Mouse (Mus musculus) right cerebral cortex, postnatal 14 days (tissue): ENCODE measurements around the gene Mex3a.
A peak's percentile ranks its signal among the peaks of the same experiment; 100 is the strongest.

Experiments
- DNase-seq: peaks from one replicate; pipeline ENCODE4 v3.0.0; 2022

The Mex3a gene

DNA sequence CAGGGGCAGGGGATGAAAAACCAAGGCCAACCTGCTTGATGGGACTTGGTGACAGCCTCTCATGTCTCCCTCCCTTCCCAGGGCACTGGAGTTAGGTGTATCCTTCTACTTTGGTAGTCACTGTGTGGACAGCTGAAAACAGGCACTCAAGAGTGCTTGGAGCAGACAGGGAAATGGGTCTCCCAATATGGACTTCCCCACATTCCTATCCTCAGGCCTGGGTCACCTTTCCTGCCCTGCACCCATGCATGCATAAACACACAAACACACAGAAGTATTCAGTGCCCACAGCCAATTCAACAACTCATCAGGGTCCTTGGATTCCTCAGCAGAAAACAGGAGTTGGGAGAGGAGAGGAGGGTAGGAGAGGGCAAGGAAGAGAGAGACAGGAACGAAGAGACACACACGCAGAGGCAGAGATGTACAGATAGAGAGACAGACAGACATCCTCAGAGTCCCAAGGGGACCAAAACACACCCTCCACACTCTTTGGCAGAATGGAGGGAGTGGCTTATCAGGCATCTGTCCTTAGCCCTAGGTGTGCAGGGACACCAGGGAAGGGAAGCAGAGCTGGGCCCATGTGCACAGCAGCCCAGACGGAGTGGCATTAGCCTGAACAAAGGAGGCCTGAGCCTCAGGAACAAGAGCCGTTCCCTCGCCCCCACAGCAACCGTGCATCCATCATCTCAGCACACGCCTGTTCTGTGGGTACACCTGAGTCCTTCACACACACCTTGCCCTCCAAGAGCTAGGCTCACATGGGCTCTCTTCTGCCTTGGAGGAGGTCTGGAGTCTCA lies 2.8 kb upstream of the Mex3a start:
- no peak for DNase-seq

- no peak for DNase-seq
Observed at GRCm38 (mm10) chr3:88530082-88530864, 1.9 kb upstream of the Mex3a start.

GRCm38 (mm10) chr3:88531348-88532298 lies 572 bp upstream of the Mex3a start:
- DNase-seq, result peak; percentile 86

DNA sequence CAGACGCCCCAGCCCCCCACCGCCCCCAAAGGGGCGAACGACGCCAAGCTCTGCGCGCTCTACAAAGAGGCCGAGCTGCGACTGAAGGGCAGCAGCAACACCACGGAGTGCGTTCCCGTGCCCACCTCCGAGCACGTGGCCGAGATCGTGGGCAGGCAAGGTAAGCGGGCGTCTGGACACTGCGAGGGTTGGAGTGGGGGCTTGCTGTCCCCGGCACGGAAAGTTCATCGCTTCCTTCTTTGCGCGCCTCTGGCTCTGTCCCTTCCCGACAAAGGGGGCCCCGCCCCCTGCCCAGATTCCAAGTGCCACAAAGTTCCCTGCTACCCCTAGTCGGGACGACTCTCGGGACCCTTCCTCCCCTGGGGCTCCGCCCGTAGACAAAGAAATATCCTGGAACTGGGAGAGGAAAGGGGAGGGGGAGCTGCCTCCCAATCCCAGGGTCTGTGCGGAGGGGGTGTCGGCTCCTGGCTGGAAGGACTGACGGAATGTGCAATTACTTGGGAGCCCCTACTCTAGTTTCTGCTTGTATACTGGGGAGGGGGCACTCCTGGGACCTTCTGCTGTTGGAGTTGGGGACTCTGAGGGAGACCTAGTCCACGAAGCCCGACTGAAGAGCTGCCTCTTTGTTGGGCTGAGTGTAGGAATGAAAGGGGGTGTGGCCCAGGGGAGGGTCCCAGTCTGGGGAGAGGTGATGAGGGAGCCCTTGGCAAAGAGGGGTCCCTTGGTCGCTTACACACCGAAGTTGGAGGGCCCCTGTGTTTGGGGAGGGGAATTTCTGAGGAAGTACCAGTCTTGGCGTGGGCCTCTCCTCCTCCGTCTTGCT lies 705 bp downstream of the Mex3a start:
- no peak for DNase-seq

- no peak for DNase-seq
Observed at GRCm38 (mm10) chr3:88533706-88534105, 1.5 kb downstream of the Mex3a start.

DNA sequence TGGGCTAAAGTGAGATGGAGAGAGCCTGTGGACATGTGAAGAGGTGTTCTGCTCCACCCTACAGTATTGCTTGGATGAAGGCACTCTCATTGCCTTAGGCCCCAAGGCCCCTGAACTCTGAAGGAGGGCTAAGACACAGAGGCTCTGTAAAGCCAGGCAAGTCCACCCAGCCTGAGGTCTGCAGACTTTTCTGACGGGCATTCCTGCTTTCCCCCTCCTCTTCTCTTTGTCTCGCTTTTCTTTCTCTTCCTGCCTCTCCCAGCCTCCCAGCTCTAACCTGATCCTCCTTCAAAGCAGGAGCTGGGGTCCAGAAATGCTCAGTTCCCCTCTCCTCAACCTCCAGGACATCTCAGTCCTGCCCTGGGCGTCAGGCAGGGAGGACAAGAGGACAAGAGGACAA lies 2.8 kb downstream of the Mex3a start:
- no peak for DNase-seq

DNA sequence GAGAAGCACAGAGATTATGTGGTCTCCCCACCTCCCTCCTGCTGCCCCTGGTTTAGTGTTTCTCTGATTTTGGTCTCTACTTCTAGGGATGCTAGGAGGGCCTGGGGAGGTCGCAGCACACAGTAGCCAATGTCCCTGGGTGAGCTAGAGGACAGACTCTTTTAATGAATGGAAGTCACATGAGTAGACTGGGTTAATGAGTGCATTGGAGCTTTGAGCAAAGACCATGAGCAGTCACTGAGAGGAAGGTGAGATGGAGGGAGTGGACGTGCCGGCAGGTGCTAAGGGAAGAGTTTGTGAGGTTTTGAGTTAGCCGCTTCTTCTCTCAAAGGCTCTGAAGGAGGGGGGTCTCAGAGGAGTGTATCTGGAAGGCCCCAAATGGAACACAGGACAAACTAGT lies 3.3 kb downstream of the Mex3a start:
- DNase-seq, result no peak

GRCm38 (mm10) chr3:88536103-88536930 lies 4.1 kb downstream of the Mex3a start:
- peak; percentile 69 for DNase-seq

GRCm38 (mm10) chr3:88537146-88537545 lies 5.0 kb downstream of the Mex3a start:
- DNase-seq, result no peak

DNA sequence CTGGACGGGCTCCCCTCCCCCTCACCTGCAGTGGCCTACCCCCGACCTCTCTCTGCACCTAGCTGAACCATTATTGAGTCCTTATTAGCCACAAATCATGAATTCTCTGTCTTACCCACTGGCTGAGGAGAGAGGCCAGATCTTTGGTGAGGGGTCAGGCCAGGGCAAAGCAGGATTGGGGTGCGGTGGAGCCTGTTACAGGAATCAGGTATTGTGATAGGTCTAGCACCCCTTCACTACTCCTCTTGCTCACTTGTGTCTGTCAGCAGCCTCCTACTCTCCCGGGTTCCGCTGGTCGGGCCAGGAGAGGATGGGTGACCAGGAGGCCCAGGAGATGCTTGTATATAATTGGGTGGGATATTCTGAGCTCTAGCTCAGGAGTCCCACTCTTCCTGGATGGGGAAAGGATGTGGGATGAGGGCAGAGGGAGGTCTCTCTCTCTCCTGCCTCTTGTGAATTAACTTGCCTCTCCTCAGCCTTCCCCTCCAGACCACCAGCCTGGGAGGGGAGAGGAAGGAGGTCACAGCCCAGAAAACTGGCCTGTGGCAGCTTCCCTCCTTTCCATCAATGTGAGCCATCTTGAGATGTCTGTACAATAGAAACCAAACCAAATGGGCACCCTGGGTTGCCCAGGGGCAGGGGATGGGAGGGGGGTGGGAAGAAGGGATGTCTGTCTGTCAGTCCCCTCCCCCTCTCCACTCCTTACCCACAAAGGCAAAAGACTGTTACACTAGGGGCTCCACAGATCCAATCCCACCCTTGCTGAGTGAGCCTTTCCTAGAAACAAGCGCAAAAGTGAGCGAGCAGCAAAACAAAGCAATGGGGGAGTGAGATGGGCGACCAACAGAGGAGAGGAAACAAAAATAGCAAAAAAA lies 6.3 kb downstream of the Mex3a start:
- no peak for DNase-seq

DNA sequence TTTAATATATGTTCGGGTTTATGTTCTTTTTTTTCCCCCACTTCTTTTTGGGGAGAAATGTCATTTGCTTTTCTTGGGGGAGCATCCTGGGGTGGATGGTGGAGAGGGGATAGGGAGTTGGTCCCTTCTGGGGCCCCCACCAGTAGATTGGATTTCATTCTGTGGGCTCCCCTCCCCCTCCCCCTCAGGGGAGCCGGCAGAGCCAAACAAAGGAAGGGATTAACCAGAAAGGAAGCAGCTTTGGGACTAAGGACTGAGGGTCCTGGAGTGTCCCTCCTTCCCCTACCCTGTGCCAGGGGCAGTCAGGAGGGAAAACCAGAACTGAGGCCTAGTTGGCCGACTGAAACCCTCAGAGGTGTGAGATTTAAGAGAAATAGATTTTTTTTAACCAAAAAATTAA lies 7.2 kb downstream of the Mex3a start:
- no peak for DNase-seq

GRCm38 (mm10) chr3:88540085-88540484 lies 7.9 kb downstream of the Mex3a start:
- DNase-seq, result no peak

- no peak for DNase-seq
Observed at GRCm38 (mm10) chr3:88541622-88542401, 9.6 kb downstream of the Mex3a start.

DNA sequence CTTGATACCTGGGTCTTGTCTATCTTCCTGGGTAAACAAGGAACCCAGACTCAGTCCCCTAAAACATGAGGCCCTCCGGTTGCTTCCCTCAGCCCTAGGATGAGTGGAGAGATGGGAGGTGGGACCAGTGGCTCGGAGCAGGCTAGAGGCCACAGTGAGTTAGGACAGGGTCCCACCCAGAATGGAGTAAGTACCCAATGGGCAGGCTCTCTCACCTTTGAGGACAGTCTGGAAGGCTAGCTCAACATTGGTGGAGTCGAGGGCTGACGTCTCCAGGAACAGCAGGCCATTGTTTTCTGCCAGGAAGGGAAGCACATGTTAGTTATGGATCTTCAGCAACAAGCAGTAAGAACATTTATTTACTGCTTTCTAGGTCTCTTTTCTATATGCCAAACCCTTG lies 10.3 kb downstream of the Mex3a start:
- DNase-seq, result no peak

- DNase-seq, result no peak
Observed at GRCm38 (mm10) chr3:88543174-88543573, 11.0 kb downstream of the Mex3a start.

GRCm38 (mm10) chr3:88543651-88544410 lies 11.6 kb downstream of the Mex3a start:
- no peak for DNase-seq

- no peak for DNase-seq
Observed at GRCm38 (mm10) chr3:88544514-88544913, 12.3 kb downstream of the Mex3a start.

GRCm38 (mm10) chr3:88544955-88545591 lies 12.9 kb downstream of the Mex3a start:
- DNase-seq, result no peak
